Mouse (Mus musculus): Measurements from ENCODE around the gene Gm17268. TPM values are rescaled to one million over a fixed set of nuclear protein-coding genes. Genes with fewer than 3 reads are reported as not detected.

The Gm17268 gene
- not detected in 2 replicates for polyA plus RNA-seq (2014; fragmentation: Nextera tagmentation; extraction: Ambion mirVana)

- no peak within 1 kb of the TSS for H3K4me3 ChIP-seq (ENCODE audit: low read length)
- no peak within 1 kb of the TSS for H3K4me2 ChIP-seq (replicated peaks; ENCODE audit: low read depth, low read length)
- H3K9me3 ChIP-seq (ENCODE audit: control insufficient read depth, low read length), result no peaks in the 10 kb centered on the region
- no peaks in the 10 kb centered on the region for H3K27me3 ChIP-seq (ENCODE audit: control insufficient read depth, insufficient read depth, low read length)
- H3K27ac ChIP-seq (ENCODE audit: low read depth, low read length), result no peak within 1 kb of the TSS
- WGBS, result 18% methylated on average over 2 of the region's 2 CpGs
- no peak for ATAC-seq (ENCODE audit: low FRiP score, low TSS enrichment)
- H3K36me3 ChIP-seq (ENCODE audit: control insufficient read depth, insufficient read depth, low read length), result no peaks in the 10 kb centered on the region
- H3K4me1 ChIP-seq (ENCODE audit: control insufficient read depth, insufficient read depth, low read length), result no peaks in the 10 kb centered on the region
- H3K9ac ChIP-seq (ENCODE audit: low read depth, low read length), result no peak within 1 kb of the TSS
Observed at GRCm38 (mm10) chr11:82038535-82038934, at the start of gene Gm17268. Gene Gm17268 (minus strand): TSS chr11:82038562.

- H3K36me3 ChIP-seq (ENCODE audit: control insufficient read depth, insufficient read depth, low read length), result no peaks in the 10 kb centered on the region
- no peak overlapping the region for H3K27ac ChIP-seq (ENCODE audit: low read depth, low read length)
- no peak overlapping the region for H3K4me2 ChIP-seq (replicated peaks; ENCODE audit: low read depth, low read length)
- H3K9me3 ChIP-seq (ENCODE audit: control insufficient read depth, low read length), result no peaks in the 10 kb centered on the region
- WGBS, result 92% methylated on average over 3 of the region's 3 CpGs
- no peak for ATAC-seq (ENCODE audit: low FRiP score, low TSS enrichment)
- no peaks in the 10 kb centered on the region for H3K27me3 ChIP-seq (ENCODE audit: control insufficient read depth, insufficient read depth, low read length)
- H3K9ac ChIP-seq (ENCODE audit: low read depth, low read length), result no peak overlapping the region
- no peaks in the 10 kb centered on the region for H3K4me1 ChIP-seq (ENCODE audit: control insufficient read depth, insufficient read depth, low read length)
- H3K4me3 ChIP-seq (ENCODE audit: low read length), result no peak overlapping the region
Observed at GRCm38 (mm10) chr11:82084360-82084759, 46.0 kb upstream of the Gm17268 start.

DNA sequence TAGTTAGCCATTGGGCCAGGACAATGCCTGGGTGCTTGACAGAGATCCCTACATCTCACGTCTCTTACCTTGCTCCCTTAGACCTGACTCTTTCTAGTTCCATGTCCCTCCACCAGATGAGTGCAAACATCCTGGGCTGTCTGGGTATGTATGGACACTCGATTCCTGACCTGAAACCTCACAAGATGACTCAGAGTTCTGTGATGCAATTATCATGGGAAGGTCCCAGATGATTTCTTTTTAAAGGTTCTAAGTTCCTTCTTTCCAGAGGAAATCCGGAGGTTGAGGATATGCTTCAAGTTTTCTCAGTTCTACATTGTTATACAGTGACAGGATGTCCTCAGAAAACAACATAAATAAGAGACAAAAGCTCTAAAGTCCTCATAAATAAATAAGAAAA is 42.5 kb upstream of the Gm17268 start:
- H3K4me3 ChIP-seq (ENCODE audit: low read length), result no peak overlapping the region
- H3K9me3 ChIP-seq (ENCODE audit: control insufficient read depth, low read length), result no peaks in the 10 kb centered on the region
- no peaks in the 10 kb centered on the region for H3K27me3 ChIP-seq (ENCODE audit: control insufficient read depth, insufficient read depth, low read length)
- 85% methylated on average over 3 of the region's 3 CpGs for WGBS
- no peak overlapping the region for H3K4me2 ChIP-seq (replicated peaks; ENCODE audit: low read depth, low read length)
- no peak overlapping the region for H3K9ac ChIP-seq (ENCODE audit: low read depth, low read length)
- H3K4me1 ChIP-seq (ENCODE audit: control insufficient read depth, insufficient read depth, low read length), result no peaks in the 10 kb centered on the region
- no peak for ATAC-seq (ENCODE audit: low FRiP score, low TSS enrichment)
- H3K36me3 ChIP-seq (ENCODE audit: control insufficient read depth, insufficient read depth, low read length), result no peaks in the 10 kb centered on the region
- H3K27ac ChIP-seq (ENCODE audit: low read depth, low read length), result no peak overlapping the region

GRCm38 (mm10) chr11:82078136-82078730 is 39.9 kb upstream of the Gm17268 start:
- Histone ChIP-seq H3K36me3 (ENCODE audit: control insufficient read depth, insufficient read depth, low read length) (no peaks in the 10 kb centered on the region), H3K9ac (ENCODE audit: low read depth, low read length) (no peak overlapping the region), H3K9me3 (ENCODE audit: control insufficient read depth, low read length) (no peaks in the 10 kb centered on the region), H3K4me1 (ENCODE audit: control insufficient read depth, insufficient read depth, low read length) (no peaks in the 10 kb centered on the region), H3K4me2 (replicated peaks; ENCODE audit: low read depth, low read length) (no peak overlapping the region), H3K27me3 (ENCODE audit: control insufficient read depth, insufficient read depth, low read length) (no peaks in the 10 kb centered on the region), H3K27ac (ENCODE audit: low read depth, low read length) (no peak overlapping the region), H3K4me3 (ENCODE audit: low read length) (no peak overlapping the region)
- no peak for ATAC-seq (ENCODE audit: low FRiP score, low TSS enrichment)

DNA sequence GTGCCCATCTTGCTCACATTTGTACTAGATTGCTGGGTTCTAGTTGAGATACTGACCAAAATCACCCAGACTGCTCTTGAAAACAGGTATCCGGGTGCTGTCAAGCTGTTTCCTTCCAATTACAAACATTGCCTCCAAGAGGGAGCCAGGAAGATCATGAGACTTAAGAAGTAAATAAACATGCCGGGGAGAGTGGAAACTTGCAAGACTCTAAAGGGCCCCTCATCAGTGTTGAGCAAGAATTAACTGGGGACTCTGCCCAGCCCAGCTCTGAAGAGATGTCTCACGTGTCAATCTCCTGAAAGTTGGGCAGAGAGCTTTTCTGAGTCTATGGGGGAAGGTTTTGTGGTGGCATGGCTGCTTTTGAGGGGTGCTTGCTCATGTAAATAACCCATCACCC is 38.7 kb upstream of the Gm17268 start:
- WGBS, result 80% methylated on average over 3 of the region's 3 CpGs
- ATAC-seq (ENCODE audit: low FRiP score, low TSS enrichment), result no peak
- Histone ChIP-seq H3K27me3 (ENCODE audit: control insufficient read depth, insufficient read depth, low read length) (no peaks in the 10 kb centered on the region), H3K4me2 (replicated peaks; ENCODE audit: low read depth, low read length) (no peak overlapping the region), H3K9ac (ENCODE audit: low read depth, low read length) (no peak overlapping the region), H3K4me1 (ENCODE audit: control insufficient read depth, insufficient read depth, low read length) (no peaks in the 10 kb centered on the region), H3K4me3 (ENCODE audit: low read length) (no peak overlapping the region), H3K27ac (ENCODE audit: low read depth, low read length) (no peak overlapping the region), H3K9me3 (ENCODE audit: control insufficient read depth, low read length) (no peaks in the 10 kb centered on the region), H3K36me3 (ENCODE audit: control insufficient read depth, insufficient read depth, low read length) (no peaks in the 10 kb centered on the region)

DNA sequence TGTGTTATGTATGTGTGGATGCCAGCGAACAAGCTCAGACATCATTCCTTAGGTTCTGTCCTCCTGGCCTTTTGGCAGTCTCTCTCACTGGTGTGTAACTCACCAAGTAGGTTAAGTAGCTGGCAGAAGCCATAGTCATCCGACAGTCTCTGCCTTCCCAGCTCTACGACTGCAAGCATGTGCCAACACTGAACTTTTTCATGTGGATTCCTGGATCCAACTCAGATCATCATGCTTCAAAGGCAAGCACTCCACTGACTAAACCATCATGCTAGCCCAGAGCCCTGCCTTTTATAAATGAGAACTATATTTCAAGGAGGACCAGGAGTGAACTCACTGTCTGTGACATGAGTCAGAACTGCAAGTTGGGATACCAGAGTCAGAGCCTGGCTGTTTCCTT is 35.3 kb upstream of the Gm17268 start:
- Histone ChIP-seq H3K9me3 (ENCODE audit: control insufficient read depth, low read length) (no peaks in the 10 kb centered on the region), H3K4me2 (replicated peaks; ENCODE audit: low read depth, low read length) (no peak overlapping the region), H3K4me1 (ENCODE audit: control insufficient read depth, insufficient read depth, low read length) (no peaks in the 10 kb centered on the region), H3K9ac (ENCODE audit: low read depth, low read length) (no peak overlapping the region), H3K27me3 (ENCODE audit: control insufficient read depth, insufficient read depth, low read length) (no peaks in the 10 kb centered on the region), H3K4me3 (ENCODE audit: low read length) (no peak overlapping the region), H3K27ac (ENCODE audit: low read depth, low read length) (no peak overlapping the region), H3K36me3 (ENCODE audit: control insufficient read depth, insufficient read depth, low read length) (no peaks in the 10 kb centered on the region)
- ATAC-seq (ENCODE audit: low FRiP score, low TSS enrichment), result no peak
- WGBS, result 89% methylated on average over 3 of the region's 3 CpGs

DNA sequence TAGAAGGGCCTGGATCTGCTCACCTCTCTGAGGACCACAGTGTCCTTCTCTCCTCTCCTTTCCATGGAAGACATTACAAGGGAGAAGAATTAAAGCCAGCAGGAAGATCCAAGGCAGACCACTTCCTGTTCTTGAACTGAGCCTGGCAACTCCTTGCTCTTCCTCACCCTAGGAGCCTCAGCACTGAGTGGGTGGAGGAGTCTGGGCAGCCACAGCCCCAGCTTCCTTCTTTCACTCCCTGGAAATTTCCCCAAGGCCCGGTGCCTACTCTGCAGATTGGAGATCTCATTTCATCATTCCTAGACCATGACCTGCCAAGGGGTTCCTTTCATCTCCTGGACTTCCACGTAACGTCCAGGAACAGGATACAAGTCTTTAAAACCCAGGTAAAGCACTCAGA is 34.6 kb upstream of the Gm17268 start:
- H3K4me3 ChIP-seq (ENCODE audit: low read length), result no peak overlapping the region

GRCm38 (mm10) chr11:82072374-82072773 is 34.0 kb upstream of the Gm17268 start:
- no peak overlapping the region for H3K4me3 ChIP-seq (ENCODE audit: low read length)

More for the DNA sequence above, 34.6 kb upstream of the Gm17268 start:
- Histone ChIP-seq H3K4me1 (ENCODE audit: control insufficient read depth, insufficient read depth, low read length) (no peaks in the 10 kb centered on the region), H3K4me2 (replicated peaks; ENCODE audit: low read depth, low read length) (no peak overlapping the region), H3K27ac (ENCODE audit: low read depth, low read length) (no peak overlapping the region), H3K27me3 (ENCODE audit: control insufficient read depth, insufficient read depth, low read length) (no peaks in the 10 kb centered on the region), H3K9ac (ENCODE audit: low read depth, low read length) (no peak overlapping the region), H3K36me3 (ENCODE audit: control insufficient read depth, insufficient read depth, low read length) (no peaks in the 10 kb centered on the region), H3K9me3 (ENCODE audit: control insufficient read depth, low read length) (no peaks in the 10 kb centered on the region)
- 65% methylated on average over 3 of the region's 3 CpGs for WGBS
- ATAC-seq (ENCODE audit: low FRiP score, low TSS enrichment), result no peak

DNA sequence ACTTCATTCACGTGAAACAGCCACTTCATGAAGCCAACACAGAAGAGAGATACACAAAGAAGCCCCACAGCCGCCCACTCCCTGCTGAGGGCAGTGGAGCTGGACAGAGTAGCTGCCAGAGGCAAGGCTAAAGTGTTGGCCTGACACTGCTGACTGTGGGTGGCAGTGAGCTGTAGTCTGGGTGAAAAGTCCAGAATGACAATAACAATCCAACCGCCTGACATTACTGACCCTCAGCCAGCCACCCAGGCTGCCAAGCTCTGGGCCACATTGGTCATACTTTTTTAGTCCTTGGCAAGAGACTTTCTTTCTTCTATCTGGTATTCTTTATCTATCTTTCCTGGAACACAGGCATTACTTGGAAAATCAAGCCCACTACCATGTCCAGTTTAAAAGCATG is 32.7 kb upstream of the Gm17268 start:
- Histone ChIP-seq H3K9me3 (ENCODE audit: control insufficient read depth, low read length) (no peaks in the 10 kb centered on the region), H3K36me3 (ENCODE audit: control insufficient read depth, insufficient read depth, low read length) (no peaks in the 10 kb centered on the region), H3K4me1 (ENCODE audit: control insufficient read depth, insufficient read depth, low read length) (no peaks in the 10 kb centered on the region), H3K9ac (ENCODE audit: low read depth, low read length) (no peak overlapping the region), H3K4me2 (replicated peaks; ENCODE audit: low read depth, low read length) (no peak overlapping the region), H3K27me3 (ENCODE audit: control insufficient read depth, insufficient read depth, low read length) (no peaks in the 10 kb centered on the region), H3K27ac (ENCODE audit: low read depth, low read length) (no peak overlapping the region), H3K4me3 (ENCODE audit: low read length) (no peak overlapping the region)
- WGBS, result 68% methylated on average over 3 of the region's 3 CpGs
- ATAC-seq (ENCODE audit: low FRiP score, low TSS enrichment), result no peak

More at GRCm38 (mm10) chr11:82072374-82072773, 34.0 kb upstream of the Gm17268 start:
- Histone ChIP-seq H3K9me3 (ENCODE audit: control insufficient read depth, low read length) (no peaks in the 10 kb centered on the region), H3K27me3 (ENCODE audit: control insufficient read depth, insufficient read depth, low read length) (no peaks in the 10 kb centered on the region), H3K27ac (ENCODE audit: low read depth, low read length) (no peak overlapping the region), H3K9ac (ENCODE audit: low read depth, low read length) (no peak overlapping the region), H3K4me2 (replicated peaks; ENCODE audit: low read depth, low read length) (no peak overlapping the region), H3K4me1 (ENCODE audit: control insufficient read depth, insufficient read depth, low read length) (no peaks in the 10 kb centered on the region), H3K36me3 (ENCODE audit: control insufficient read depth, insufficient read depth, low read length) (no peaks in the 10 kb centered on the region)
- no peak for ATAC-seq (ENCODE audit: low FRiP score, low TSS enrichment)
- WGBS, result 62% methylated on average over 1 of the region's 1 CpGs
